Mouse (Mus musculus) intestine, embryonic 15.5 days (tissue): Measurements from ENCODE around the gene Dqx1. TPM values are rescaled to one million over a fixed set of nuclear protein-coding genes. Genes with fewer than 3 reads are reported as not detected.

ENCODE experiments used
- ATAC-seq: fragments of 200-750 bp; cut with Nextera tagmentation; 2 replicates; pipeline ENCODE4 v1.8.0; 2017; ENCODE audit warnings: moderate TSS enrichment, moderate library complexity
- H3K27ac ChIP-seq: fragments of 300-500 bp; sonication (generic); 2 replicates; pipeline ENCODE4 v1.5.1; 2015; ENCODE audit warnings: mild to moderate bottlenecking, inconsistent platforms
- H3K27me3 ChIP-seq: fragments of 300-500 bp; sonication (generic); replicated peaks from 2 replicates; pipeline ENCODE4 v1.6.1; 2015; ENCODE audit warnings: inconsistent platforms
- H3K36me3 ChIP-seq: fragments of 300-500 bp; sonication (generic); 2 replicates; pipeline ENCODE4 v1.6.1; 2015; ENCODE audit warnings: inconsistent platforms
- H3K4me1 ChIP-seq: fragments of 300-500 bp; sonication (generic); replicated peaks from 2 replicates; pipeline ENCODE4 v1.6.1; 2015; ENCODE audit warnings: inconsistent platforms
- H3K4me2 ChIP-seq: fragments of 300-500 bp; sonication (generic); replicated peaks from 2 replicates; pipeline ENCODE4 v1.6.1; 2015; ENCODE audit warnings: mild to moderate bottlenecking, inconsistent platforms
- H3K4me3 ChIP-seq: fragments of 300-500 bp; sonication (generic); replicated peaks from 2 replicates; pipeline ENCODE4 v1.5.1; 2015; ENCODE audit warnings: inconsistent platforms
- H3K9ac ChIP-seq: fragments of 300-500 bp; sonication (generic); 2 replicates; pipeline ENCODE4 v1.6.1; 2015; ENCODE audit warnings: inconsistent platforms
- H3K9me3 ChIP-seq: fragments of 300-500 bp; sonication (generic); 2 replicates; pipeline ENCODE4 v1.6.1; 2016; ENCODE audit warnings: inconsistent platforms
- whole genome bisulfite sequencing: fragments of 180-500 bp; shearing (Covaris S2); methylation state at CpG from one replicate; pipeline ENCODE4 v1.1.7; 2015; 5-methylcytosine and 5-hydroxymethylcytosine counted together
- polyA plus RNA-seq: library from polyadenylated mRNA; unstranded; fragments of >200 nt; fragmentation: Nextera tagmentation; extraction: Ambion mirVana; gene quantifications from 2 replicates; pipeline ENCODE4 v1.2.1, GENCODE M21; 2015

Gene Dqx1
- polyA plus RNA-seq, 1 experiment from 2014 or later, result 14.0 TPM

- H3K27ac ChIP-seq, result peak overlapping the region; percentile 86
- peak; percentile 89 for ATAC-seq
- H3K9me3 ChIP-seq, result no peaks in the 10 kb centered on the region
- H3K4me2 ChIP-seq, result peak overlapping the region; percentile 100
- no peaks in the 10 kb centered on the region for H3K36me3 ChIP-seq
- H3K4me1 ChIP-seq, result peaks cover 16% of the 10 kb centered on the region
- peak overlapping the region; percentile 72 for H3K4me3 ChIP-seq
- H3K27me3 ChIP-seq, result no peaks in the 10 kb centered on the region
- peak overlapping the region; percentile 88 for H3K9ac ChIP-seq
- WGBS, result under 1% methylated on average over 74 of the region's 74 CpGs
Measured at GRCm38 (mm10) chr6:83101688-83102556, 44.3 kb downstream of the Dqx1 start.

- Histone ChIP-seq H3K27ac (peak overlapping the region; percentile 51; the same call in 1 of the 2 replicates), H3K4me2 (peak overlapping the region; percentile 100), H3K4me3 (peak overlapping the region; percentile 72; the same call in 1 of the 2 replicates), H3K36me3 (no peaks in the 10 kb centered on the region), H3K9me3 (no peaks in the 10 kb centered on the region), H3K9ac (no peak overlapping the region), H3K27me3 (no peaks in the 10 kb centered on the region), H3K4me1 (peaks cover 23% of the 10 kb centered on the region)
- 42% methylated on average over 11 of the region's 11 CpGs for WGBS
- ATAC-seq, result peak; percentile 16; the same call in 1 of the 2 replicates
Measured at GRCm38 (mm10) chr6:83103130-83103650, 45.5 kb downstream of the Dqx1 start.

- H3K9me3 ChIP-seq, result no peaks in the 10 kb centered on the region
- H3K27ac ChIP-seq, result no peak overlapping the region
- H3K27me3 ChIP-seq, result no peaks in the 10 kb centered on the region
- H3K4me3 ChIP-seq, result no peak overlapping the region
- no peaks in the 10 kb centered on the region for H3K36me3 ChIP-seq
- no peak overlapping the region for H3K9ac ChIP-seq
- H3K4me1 ChIP-seq, result peaks cover 24% of the 10 kb centered on the region
- H3K4me2 ChIP-seq, result no peak overlapping the region
- no peak for ATAC-seq
- WGBS, result 81% methylated on average over 4 of the region's 4 CpGs
Measured at GRCm38 (mm10) chr6:83104158-83104557, 46.5 kb downstream of the Dqx1 start.

- Histone ChIP-seq H3K36me3 (no peaks in the 10 kb centered on the region), H3K4me1 (peaks cover 20% of the 10 kb centered on the region), H3K4me2 (peak overlapping the region; percentile 64), H3K9ac (no peak overlapping the region; the same call in 1 of the 2 replicates), H3K4me3 (peak overlapping the region; percentile 80), H3K27ac (peak overlapping the region; percentile 58; the same call in 1 of the 2 replicates), H3K9me3 (no peaks in the 10 kb centered on the region), H3K27me3 (no peaks in the 10 kb centered on the region)
- peak; percentile 29 for ATAC-seq
- WGBS, result 36% methylated on average over 13 of the region's 13 CpGs
Measured at GRCm38 (mm10) chr6:83107566-83108400, 50.1 kb downstream of the Dqx1 start.

GRCm38 (mm10) chr6:83108762-83109668 lies 51.4 kb downstream of the Dqx1 start, which contains the start of gene Mrpl53:
Gene Mrpl53 (plus strand): TSS chr6:83109040.
- under 1% methylated on average over 76 of the region's 76 CpGs for WGBS
- Histone ChIP-seq H3K9me3 (no peaks in the 10 kb centered on the region), H3K9ac (peak within 1 kb of the TSS; percentile 91), H3K4me1 (peaks cover 12% of the 10 kb centered on the region), H3K4me2 (peak within 1 kb of the TSS; percentile 64), H3K36me3 (no peaks in the 10 kb centered on the region), H3K27ac (peak within 1 kb of the TSS; percentile 58), H3K27me3 (no peaks in the 10 kb centered on the region), H3K4me3 (peak within 1 kb of the TSS; percentile 80)
- peak; percentile 91 for ATAC-seq

- no peak for ATAC-seq
- Histone ChIP-seq H3K9me3 (no peaks in the 10 kb centered on the region), H3K9ac (no peak overlapping the region), H3K36me3 (no peaks in the 10 kb centered on the region), H3K4me3 (no peak overlapping the region), H3K4me2 (no peak overlapping the region), H3K27ac (no peak overlapping the region), H3K4me1 (peaks cover 20% of the 10 kb centered on the region), H3K27me3 (no peaks in the 10 kb centered on the region)
- 83% methylated on average over 4 of the region's 4 CpGs for WGBS
Measured at GRCm38 (mm10) chr6:83111510-83112136, 54.0 kb downstream of the Dqx1 start.

- no peaks in the 10 kb centered on the region for H3K27me3 ChIP-seq
- peak within 1 kb of the TSS; percentile 95 for H3K4me3 ChIP-seq
- peaks cover 22% of the 10 kb centered on the region for H3K36me3 ChIP-seq
- ATAC-seq, result peak; percentile 95
- peak within 1 kb of the TSS; percentile 95 for H3K9ac ChIP-seq
- peak within 1 kb of the TSS; percentile 80 for H3K27ac ChIP-seq
- WGBS, result 1% methylated on average over 58 of the region's 58 CpGs
- H3K4me2 ChIP-seq, result peak within 1 kb of the TSS; percentile 89
- peaks cover 29% of the 10 kb centered on the region for H3K4me1 ChIP-seq
- no peaks in the 10 kb centered on the region for H3K9me3 ChIP-seq
Measured at GRCm38 (mm10) chr6:83115011-83115671, 57.5 kb downstream of the Dqx1 start, which contains the start of gene Mogs. Gene Mogs (plus strand): TSS chr6:83115496.

- Histone ChIP-seq H3K27ac (peak overlapping the region; percentile 80), H3K27me3 (no peaks in the 10 kb centered on the region), H3K36me3 (peaks cover 22% of the 10 kb centered on the region), H3K4me3 (peak overlapping the region; percentile 95), H3K4me2 (peak overlapping the region; percentile 89), H3K9me3 (no peaks in the 10 kb centered on the region), H3K9ac (peak overlapping the region; percentile 95), H3K4me1 (peaks cover 33% of the 10 kb centered on the region)
- under 1% methylated on average over 47 of the region's 48 CpGs for WGBS
- peak; percentile 77 for ATAC-seq
Measured at GRCm38 (mm10) chr6:83115682-83116372, 58.2 kb downstream of the Dqx1 start.

GRCm38 (mm10) chr6:83116373-83117164 lies 58.9 kb downstream of the Dqx1 start:
- H3K27ac ChIP-seq, result 0 out of 2 replicates have a peak overlapping the region, but pooled peaks have one; percentile 6
- peak overlapping the region; percentile 89 for H3K4me2 ChIP-seq
- peaks cover 33% of the 10 kb centered on the region for H3K4me1 ChIP-seq
- H3K9me3 ChIP-seq, result no peaks in the 10 kb centered on the region
- no peaks in the 10 kb centered on the region for H3K27me3 ChIP-seq
- peak overlapping the region; percentile 95 for H3K9ac ChIP-seq
- 71% methylated on average over 11 of the region's 11 CpGs for WGBS
- H3K4me3 ChIP-seq, result peak overlapping the region; percentile 95
- H3K36me3 ChIP-seq, result peaks cover 22% of the 10 kb centered on the region
- no peak for ATAC-seq
